Mouse (Mus musculus): ENCODE data around the gene Hs6st1. TPM values are rescaled to one million over a fixed set of nuclear protein-coding genes. Genes with fewer than 3 reads are reported as not detected.
"Not testable (repeated sequence)": the region's sequence is repeated elsewhere in the genome, so short reads cannot be mapped to it uniquely, and the experiment has no call there.

Hs6st1 gene
- 71.6 and 89.0 TPM in 2 replicates for total RNA-seq (2021)
- long read RNA-seq, experiment 1, transcript Hs6st1-202 (1 exons, 3,291 nt) = major isoform, 34 of 75 reads
- long read RNA-seq, experiment 1, transcript Hs6st1-201 (2 exons, 3,719 nt) = minor isoform, 32 of 75 reads
- long read RNA-seq, experiment 1, partial matches to known transcripts = 0 of 75 reads
- long read RNA-seq, experiment 1, other reads (novel, unspliced or antisense) = 9 of 75 reads
- long read RNA-seq, experiment 2, transcript Hs6st1-202 (1 exons, 3,291 nt) = minor isoform, 18 of 49 reads
- long read RNA-seq, experiment 2, transcript Hs6st1-201 (2 exons, 3,719 nt) = major isoform, 21 of 49 reads
- long read RNA-seq, experiment 2, partial matches to known transcripts = 0 of 49 reads
- long read RNA-seq, experiment 2, other reads (novel, unspliced or antisense) = 10 of 49 reads

DNA sequence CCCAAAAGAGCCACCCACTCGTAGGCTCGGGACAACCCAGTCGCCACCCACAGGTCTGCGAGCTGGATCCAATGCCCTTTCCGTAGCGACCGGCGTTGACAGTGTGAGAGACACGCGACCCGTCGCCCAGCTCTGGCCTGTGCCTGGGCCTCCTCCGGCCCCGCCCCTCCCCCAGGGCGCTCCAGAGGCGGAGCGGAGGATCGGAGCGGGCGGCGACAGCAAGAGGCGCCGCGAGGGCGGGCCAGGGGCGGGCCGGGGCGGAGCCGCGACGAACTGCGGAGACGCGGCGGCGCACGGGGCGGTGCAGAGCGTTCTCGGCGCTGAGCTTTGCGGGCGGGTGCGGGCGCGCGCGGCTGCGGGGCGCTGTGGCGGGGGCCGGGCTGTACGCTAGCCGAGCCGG is at the start of gene Hs6st1:
Gene Hs6st1 (plus strand): TSS at position 325 of the 400 bp plus-strand sequence.
- peak; percentile 97 for DNase-seq

- no peak for DNase-seq
These were observed 49.6 kb upstream of the Hs6st1 start for GRCm38 (mm10) chr1:36018617-36019016.

DNA sequence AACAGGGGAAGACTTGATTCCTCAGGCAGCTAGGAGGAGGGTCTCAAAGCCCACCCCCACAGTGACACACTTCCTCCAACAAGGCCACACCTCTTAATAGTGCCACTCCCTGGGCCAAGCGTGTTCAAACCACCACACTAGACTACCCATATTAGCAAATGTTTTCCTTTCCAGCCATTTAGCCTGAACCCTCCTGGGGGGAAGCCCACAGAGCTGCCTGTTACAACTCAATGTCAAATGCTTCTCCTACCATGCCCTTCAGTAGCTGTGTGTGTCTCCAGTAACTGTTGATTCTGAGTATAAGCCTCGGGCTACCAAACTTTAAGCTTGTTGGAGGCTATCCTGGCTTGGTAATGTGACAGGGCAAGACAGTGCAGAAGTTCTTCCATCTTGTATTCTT is 49.0 kb upstream of the Hs6st1 start:
- DNase-seq = no peak

- DNase-seq = no peak
These were observed 47.9 kb upstream of the Hs6st1 start for GRCm38 (mm10) chr1:36020315-36020714.

GRCm38 (mm10) chr1:36030421-36030821 is 37.8 kb upstream of the Hs6st1 start:
- peak; percentile 82 for DNase-seq

GRCm38 (mm10) chr1:36038769-36039168 is 29.4 kb upstream of the Hs6st1 start:
- DNase-seq = peak; percentile 21

GRCm38 (mm10) chr1:36042072-36042471 is 26.1 kb upstream of the Hs6st1 start:
- no peak for DNase-seq

GRCm38 (mm10) chr1:36043793-36044192 is 24.4 kb upstream of the Hs6st1 start:
- DNase-seq = not testable (repeated sequence)

DNA sequence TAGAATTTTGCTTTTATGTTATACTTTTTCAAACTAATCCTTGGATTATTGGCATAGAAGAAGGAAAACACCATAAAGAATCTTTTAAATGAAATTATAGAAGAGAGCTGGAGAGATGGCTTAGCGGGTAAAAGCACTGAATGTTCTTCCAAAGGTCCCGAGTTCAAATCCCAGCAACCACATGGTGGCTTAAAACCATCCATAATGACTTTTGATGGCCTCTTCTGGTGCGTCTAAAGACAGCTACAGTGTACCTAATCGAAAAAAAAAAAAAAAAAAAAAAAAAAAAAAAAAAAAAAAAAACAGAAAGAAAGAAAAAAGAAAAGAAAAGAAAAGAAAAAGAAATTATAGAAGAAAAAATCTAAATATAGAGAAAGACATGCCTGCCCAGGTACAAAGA is 23.9 kb upstream of the Hs6st1 start:
- DNase-seq = no peak

GRCm38 (mm10) chr1:36052672-36053071 is 15.5 kb upstream of the Hs6st1 start:
- DNase-seq = no peak

DNA sequence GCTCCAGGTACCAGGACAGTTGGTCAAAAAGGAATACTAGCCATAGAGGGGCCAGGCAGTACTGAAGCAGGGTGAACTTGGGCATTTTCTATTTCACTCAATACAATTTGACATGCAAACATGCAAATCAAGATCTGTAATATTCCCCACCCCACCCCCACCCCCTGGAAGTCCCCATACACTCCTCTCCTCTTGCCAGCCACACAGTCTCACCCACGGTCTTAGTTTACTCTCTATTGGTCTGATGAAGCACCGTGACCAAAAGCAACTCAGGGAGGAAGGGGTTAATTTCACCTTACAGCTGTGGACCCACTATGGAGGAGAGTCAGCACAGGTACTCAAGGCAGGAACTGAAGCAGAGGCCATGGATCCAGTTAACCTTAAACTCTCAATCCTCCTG is 14.6 kb upstream of the Hs6st1 start:
- no peak for DNase-seq

GRCm38 (mm10) chr1:36054182-36054966 is 13.8 kb upstream of the Hs6st1 start:
- no peak for DNase-seq

DNA sequence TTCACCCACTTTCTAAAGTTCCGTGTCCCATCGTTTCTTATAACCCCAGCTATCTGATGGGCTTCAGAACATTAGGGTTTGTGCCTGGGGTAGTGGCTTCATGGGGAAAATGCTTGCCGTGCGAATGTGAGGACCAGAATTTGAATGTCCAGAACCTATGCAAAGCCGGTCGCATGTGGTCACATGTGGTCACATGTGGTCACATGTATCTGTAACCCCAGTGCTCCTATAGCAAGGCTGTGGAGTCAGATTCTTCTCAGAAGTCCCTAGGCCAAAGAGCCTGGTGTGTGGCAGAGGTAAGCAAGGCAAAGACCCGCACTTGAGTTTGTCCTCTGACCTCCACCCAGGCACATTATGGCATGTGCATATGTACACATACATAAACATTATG is 13.2 kb upstream of the Hs6st1 start:
- no peak for DNase-seq

- no peak for DNase-seq
These were observed 8.8 kb upstream of the Hs6st1 start for GRCm38 (mm10) chr1:36059351-36059750.

- DNase-seq = no peak
These were observed 7.9 kb upstream of the Hs6st1 start for GRCm38 (mm10) chr1:36059959-36060953.

DNA sequence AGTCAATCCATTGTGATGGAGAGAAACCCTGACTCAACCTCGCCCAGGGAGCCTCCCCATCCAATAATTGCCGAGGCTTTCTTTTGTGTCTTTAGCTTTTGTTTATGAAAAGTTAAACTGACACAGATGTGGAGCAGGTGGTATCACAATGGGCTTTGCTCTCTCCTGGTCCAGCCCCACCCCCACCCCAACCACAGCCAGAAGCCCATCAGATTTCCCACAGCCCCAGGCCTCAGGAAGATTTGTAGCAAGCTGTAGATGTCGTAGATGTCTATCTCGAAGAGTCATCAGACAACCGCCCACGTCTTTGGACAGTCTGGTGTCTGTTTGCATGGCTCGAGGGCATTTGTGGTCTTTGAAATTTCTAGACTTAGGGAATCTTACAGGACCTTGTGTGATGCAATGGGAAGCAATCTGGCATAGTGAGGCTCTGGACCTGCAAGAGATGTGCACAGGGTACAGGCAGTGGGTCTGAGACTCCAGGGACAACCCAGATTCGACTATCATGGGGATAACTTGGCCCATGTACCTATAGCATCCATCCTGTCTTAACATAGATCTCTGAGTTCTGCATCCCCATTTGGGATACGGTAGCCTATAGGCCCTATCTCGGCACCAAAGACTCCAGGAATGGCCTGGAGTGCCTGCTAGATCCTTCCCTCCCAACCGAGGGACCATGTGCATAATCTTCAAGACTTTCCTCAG is 6.8 kb upstream of the Hs6st1 start:
- no peak for DNase-seq

- DNase-seq = no peak
These were observed 6.0 kb upstream of the Hs6st1 start for GRCm38 (mm10) chr1:36062088-36062805.

DNA sequence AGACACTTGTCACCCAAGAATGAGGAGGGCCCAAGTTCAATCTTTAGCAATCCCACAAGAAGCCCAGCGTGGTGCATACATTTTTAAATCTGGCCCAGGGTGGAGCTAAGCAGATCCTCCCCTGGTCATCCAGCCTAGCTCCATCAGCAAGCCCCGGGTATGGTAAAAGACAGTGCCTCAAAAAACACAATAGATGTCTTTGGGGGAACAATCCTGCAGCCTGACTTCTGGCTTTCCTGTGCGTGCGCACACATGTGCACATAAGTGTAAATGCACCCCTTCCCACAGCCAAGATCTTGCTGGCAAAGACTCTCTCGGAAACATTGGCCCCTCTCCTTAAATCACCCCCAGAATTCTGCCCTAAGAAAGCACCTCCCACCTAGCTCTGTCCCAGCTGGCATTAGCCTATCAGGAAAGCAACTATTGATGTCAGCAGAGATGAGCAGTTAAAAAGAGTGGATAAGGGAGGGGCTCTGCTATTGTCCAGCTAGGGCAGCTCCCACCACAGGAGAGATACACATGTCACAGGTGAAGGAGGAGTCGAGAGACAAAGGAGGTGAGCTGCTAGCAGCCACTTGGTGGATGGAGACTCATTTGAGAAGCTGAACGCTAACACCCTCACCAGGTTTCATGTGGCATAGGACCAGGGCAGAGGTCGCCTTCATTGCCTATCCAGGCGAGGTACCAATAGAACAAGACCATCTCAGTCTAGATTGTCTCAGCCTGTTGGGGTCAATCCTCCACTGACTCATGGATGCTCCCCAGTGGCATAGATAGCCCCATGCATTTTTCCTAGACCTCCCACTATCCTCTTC is 5.2 kb upstream of the Hs6st1 start:
- no peak for DNase-seq

GRCm38 (mm10) chr1:36063641-36063955 is 4.6 kb upstream of the Hs6st1 start:
- DNase-seq = no peak

GRCm38 (mm10) chr1:36064223-36064622 is 4.0 kb upstream of the Hs6st1 start:
- DNase-seq = no peak

Measured in adrenal gland, postnatal 14 days (tissue).